Mouse (Mus musculus): Measurements from ENCODE around the gene Kcna6.

Gene Kcna6

DNA sequence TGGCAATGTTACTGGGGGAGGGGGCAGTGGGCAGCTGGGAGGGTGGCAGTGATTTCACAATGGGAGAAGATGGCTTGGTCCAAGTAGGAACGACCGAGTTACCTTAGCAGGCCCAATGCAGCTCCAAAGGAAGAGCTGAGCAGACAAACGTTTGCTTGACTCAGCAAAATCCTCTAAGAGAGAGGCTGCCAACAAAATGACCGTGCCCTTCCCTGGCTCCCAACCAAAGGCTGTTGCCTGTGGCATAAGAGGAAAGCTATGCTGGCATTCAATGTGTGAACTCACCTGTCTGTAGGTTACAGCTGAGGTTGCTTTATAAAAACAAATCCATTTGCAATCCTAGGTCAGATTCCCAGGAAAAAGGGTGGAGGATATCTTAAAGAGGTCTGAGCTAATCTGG is 3.5 kb downstream of the Kcna6 start:
- in situ Hi-C loops (cut with MboI, MseI), result no loop called here

DNA sequence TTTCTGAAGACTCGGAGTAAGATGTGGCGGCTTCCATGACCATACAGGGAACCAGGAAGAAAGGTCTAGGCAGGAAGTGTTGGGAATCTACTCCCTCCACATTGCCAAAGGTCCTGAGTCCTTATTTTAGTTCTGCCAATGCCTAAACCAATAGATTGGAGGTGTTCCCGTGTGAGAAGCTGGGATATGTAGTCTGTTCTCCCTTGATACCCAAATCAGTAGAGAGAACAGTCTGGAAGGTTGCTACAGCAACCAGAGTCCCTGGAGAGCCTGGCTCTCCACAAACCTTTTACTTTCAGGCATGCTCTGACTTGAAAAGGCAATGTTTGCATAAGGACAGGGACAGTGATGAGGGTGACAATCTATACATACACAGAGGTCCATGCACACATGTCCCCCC is 4.7 kb downstream of the Kcna6 start:
- in situ Hi-C loops (cut with MboI, MseI), result no loop called here

DNA sequence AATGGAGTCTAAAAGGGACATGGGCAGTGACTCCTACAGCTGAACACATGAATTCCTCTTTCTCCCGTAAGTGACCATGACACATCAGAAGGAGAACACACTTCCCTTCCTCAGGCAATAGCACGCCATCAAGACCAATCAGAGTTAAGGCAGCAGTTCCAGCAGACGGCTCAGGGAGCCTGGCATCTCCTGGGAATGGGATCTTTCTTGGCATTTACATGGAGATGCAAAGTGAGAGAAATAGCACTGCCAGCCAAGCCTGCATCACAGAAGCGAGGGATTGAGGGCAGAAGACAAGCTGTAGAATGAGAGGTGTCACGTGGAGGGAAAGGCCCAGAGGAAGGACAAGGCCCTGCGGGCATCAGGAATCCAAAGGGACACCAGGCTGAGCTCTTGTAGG is 7.8 kb downstream of the Kcna6 start:
- in situ Hi-C loops (cut with MboI, MseI), result no loop called here

DNA sequence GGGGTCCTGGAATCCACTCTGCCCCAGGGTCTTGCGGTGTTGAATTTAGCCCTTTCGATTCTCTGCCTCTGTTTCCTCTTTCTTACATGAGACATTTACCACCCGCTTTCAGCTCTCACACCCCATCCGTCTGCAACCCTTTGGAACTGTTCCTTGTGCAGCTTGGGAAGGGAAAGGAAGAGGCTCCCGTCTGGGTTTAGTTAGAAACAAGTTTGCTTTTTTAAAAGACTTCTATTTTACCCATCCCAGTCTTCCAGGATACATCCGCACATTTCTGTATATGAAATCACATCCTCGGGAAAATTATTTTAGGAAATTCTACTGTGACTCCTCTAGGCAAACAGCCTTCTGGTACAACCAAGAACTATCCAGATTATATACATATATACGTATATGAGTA is 11.7 kb downstream of the Kcna6 start:
- in situ Hi-C loops (cut with MboI, MseI), result no loop called here

DNA sequence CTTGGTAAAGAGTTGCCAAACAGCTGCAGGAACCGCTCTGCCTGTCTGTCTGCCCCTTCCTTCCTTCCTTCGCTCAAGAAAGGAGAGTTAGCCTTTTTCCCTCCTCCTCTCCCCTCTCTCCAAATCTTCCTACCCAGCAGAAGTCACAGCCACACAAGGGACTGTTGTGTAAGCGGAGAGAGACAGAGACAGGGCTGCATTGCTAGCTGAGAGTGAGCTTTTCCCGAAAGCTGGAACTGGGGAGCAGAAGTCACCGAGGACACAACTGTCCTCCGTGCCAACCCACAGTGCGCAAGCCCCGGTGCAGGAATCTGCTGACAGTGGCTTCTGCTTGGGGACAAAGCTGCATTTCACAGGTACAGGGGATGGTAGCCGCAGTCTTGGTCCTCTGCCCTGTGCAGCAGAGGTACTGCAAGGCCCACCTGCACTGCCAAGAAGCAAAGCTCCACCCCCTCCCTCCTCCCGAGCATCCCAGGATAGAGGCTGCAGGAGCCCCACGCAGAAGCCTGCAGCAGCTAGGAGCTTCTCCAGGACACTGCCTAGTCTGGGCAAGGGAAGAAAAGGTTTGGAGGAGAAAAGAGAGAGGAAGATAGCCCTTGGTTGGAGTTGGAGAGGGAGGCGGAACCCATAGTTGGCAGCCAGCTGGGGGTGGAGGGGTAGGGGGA is 21.9 kb downstream of the Kcna6 start:
- in situ Hi-C loops (cut with MboI, MseI), result no loop called here

DNA sequence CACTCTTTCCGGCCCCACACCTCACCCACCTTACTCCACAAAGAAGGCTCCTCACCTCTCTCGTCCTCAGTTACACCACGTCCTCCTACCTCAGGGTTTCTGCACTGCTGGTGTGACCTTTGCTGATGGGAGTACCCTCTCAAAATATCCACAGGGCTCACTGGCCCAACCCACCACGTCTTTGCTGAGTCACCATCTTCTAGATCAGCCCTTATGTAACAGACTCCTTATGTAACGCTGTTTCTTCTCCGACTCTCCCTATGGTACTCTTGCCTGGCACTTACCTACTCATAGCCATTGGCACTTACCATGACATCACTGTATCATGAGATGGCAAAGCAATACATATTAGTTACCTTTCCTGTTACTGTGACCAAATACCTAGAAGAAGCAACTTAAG is 27.9 kb downstream of the Kcna6 start:
- in situ Hi-C loops (cut with MboI, MseI), result no loop called here

DNA sequence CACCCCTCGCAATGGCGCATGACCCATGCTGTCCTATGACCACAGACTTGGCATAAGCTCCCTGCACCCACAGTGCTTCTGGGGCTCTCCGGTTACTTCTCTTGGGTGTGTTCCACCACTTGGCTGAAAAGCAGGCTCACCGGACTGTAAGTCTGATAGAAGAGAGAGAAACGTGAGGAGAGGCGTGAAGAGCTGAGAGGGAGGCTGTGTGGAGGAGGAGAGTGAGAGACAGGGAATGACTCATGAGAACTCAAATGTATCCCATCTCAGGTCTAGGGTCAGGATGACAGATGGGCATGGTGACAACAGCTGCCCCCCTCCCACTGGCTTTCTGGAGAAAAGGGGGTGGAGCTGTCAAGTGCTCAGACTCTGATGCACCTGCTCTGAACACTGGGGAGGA is 34.5 kb downstream of the Kcna6 start:
- in situ Hi-C loops (cut with MboI, MseI), result loop anchor here (5.0 kb wide), 1 partner anchor 139 kb away; no protein-coding TSS in a partner anchor

DNA sequence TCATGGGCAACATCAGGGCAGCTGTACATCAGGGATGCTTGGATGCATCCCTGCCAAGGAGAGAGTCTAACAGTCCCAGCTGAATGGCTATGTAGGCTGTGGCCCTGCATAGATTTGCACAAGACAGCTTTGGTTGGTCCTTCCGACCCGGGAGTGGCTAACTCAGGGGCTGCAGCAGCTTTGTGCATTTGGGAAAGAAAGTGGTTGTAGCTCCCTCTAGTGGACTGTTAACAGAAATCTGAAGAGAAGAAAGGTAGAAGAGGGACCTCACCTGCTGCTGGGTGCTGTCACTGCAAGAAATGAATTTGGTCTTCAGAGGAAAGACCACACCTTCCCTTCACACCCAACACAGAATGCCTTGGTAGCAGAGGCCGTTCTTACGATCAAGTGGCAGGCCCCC is 36.0 kb downstream of the Kcna6 start:
- in situ Hi-C loops (cut with MboI, MseI), result no loop called here

DNA sequence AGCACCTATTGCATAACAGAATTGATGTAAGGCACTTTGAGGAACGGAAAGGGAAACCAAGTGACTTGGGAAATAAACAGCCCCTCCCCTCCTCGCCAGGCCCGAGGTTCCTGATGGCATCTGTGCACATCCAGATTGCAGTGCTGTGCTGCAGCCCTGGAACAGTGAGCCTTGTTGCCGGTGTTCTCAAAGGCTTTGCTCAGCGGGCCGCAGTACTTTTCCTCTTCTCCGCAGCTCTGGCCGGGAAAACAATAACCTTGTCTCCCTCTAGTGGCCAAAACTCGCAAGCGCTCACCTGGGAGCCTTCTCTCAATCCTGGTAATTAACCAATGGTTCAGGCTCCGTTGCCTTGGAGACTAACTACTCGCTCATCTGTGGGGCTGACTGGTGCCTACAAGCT is 38.4 kb downstream of the Kcna6 start:
- in situ Hi-C loops (cut with MboI, MseI), result no loop called here

DNA sequence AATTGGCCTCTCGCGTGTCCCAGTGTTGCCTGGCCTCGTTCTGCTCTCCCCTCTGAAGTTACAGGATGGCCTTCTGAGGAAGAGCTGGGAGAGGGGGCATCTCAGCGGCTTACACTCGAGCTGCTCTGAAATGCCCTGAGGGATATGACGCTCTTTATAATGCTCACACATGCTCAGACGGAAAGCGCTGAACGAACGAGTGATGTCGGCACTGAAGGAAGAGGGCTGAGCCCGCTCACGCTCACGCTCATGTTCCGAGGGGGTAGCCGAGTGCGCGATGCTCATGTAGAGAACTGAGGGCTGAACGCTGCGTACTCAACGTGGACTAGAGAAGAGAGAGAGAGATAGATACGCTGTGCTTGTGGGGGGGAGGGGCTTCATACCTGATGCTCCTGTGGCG is 39.3 kb downstream of the Kcna6 start:
- in situ Hi-C loops (cut with MboI, MseI), result no loop called here

DNA sequence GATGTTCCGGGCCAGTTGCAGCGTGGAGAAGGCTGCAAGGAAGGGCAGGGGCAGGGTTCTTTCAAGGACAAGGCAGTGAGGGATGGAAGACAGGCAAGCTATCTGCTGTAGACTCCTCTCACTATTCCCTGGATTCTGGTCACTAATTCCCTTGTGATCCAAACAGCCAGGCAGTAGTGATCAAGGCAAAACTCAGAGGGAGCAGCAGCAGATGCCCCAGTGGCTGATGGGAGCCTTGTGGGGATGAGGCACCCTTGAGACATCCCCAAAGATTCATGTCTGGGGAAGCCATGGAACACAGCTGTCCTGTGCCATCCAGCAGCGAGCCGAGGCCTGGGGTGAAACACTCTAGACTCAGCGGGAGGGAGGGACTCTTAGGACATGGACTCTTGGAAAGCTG is 40.5 kb downstream of the Kcna6 start:
- in situ Hi-C loops (cut with MboI, MseI), result no loop called here

DNA sequence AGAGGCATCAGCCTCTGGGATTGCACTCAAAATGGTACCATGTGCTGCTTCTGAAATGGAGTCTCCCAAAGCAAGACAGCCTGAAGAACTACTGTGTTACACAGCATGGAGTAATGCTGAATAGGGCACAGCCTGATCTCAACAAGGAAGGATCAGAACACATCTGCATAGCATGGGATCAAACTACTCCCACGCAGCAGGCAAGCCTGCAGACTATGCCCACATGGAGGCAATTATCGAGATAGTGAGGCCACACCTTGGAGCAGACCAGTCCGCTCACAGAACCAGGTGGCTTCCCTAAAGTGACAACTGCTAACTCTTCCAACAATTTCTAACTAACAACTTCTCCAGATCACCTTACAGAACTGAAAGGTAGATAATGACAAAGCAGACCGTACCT is 53.4 kb downstream of the Kcna6 start:
- in situ Hi-C loops (cut with MboI, MseI), result no loop called here

DNA sequence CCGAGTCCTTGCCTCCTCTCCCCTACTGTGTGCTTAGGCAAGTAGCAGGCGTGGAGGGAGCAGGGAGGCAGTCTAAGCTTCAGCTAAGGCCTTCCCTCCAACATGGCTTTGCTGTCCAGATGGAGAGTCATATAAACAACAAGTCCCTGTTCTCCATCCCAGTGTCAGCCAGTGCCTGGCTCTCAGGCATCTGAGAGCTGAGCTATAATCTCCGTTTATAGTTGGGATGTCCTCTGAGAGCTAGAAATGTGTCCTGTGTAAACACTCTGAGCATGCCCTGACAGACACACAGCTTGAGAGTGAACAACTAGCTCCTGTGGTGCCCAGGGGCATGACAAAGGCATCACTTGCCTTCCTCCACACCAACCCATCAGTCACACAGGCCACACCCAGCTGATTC is 55.3 kb downstream of the Kcna6 start:
- in situ Hi-C loops (cut with MboI, MseI), result no loop called here

DNA sequence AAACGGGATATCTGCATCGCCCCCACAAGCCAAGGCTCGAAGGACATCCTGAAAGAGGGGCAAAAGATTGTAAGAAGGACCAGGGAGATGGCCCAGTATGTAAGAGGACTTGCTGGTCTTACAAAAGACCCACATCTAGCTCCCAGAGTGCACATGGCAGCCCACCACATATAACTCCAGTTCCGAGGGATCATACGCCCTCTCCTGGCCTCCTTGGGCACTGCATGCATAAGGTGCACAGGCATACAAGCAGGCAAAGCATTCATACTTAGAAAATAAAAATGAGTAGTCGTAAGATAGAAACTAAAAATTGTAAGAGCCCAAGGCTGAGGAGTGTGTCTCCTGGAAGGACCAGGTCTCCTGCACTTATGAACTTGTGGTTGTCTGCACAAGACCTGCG is 61.5 kb downstream of the Kcna6 start:
- in situ Hi-C loops (cut with MboI, MseI), result no loop called here

DNA sequence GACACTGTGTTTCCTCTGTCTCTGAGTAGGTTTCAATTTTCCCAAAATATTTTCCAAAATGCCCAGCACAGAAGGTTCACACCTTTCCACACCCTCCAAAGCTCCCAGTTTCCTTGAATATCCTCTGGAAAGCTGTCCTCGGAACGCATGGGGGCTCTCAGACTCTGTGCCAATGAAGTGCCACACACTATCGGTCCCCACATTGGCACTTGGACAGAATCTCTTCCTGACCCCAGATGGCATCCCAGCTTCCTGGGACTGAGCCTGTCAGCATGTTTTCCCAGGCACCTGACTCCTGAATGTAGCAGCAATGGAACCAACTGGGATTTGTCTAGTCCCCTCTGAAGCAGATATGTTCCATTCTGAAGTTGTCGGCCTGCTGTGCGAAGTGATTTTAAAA is 73.5 kb downstream of the Kcna6 start:
- in situ Hi-C loops (cut with MboI, MseI), result no loop called here

DNA sequence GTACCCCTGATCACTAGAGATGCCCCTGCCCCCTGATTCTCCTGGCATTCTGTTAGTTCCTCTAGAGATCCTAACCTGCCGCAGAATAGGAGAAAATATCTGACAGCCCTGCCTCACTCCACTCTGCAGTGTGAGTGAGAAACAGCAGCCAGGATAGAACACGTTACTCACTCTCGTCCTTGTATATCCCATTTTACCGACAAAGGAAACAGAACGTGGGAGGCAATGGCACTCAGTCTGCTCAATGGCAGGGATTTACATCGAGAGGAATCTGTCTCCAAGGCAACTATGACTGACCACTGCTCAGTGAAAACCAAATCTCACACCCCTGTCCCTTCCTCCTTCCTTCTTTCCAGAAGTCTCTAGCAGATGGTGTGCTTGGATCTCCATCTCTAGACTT is 74.4 kb downstream of the Kcna6 start:
- in situ Hi-C loops (cut with MboI, MseI), result no loop called here

DNA sequence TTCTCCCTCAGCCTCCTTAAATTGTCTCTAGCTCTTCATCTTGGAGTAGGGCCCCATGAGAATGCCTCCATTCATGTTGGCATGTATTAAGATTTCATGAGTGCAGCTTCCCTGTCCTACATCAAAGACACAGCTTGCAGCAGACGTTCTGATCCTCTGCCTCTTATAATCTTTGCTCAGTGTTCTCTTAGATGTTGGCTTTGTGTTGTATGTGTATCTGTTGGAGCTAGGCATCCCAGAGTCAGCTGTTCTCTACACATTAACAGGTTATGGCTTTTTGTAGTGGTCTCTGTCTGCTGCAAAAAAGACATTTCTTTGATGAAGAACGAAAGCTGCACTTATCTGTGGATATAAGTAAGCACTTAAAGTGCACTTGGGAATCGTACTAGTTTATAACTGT is 75.9 kb downstream of the Kcna6 start:
- in situ Hi-C loops (cut with MboI, MseI), result no loop called here

Measured in T-helper 2 cell (primary cell).